8 mouse cellular contexts compared by ENCODE assay signal in genomic region chr12:40037226-40037813, GRCm38 (mm10). TPM values are rescaled to one million over a fixed set of nuclear protein-coding genes. Genes with fewer than 3 reads are reported as not detected.
DNase-seq lines count a peak whose midpoint lies in the region; ATAC-seq lines count a peak whose summit lies in the region.

No protein-coding gene starts in this region.

- no peaks in the 10 kb centered on the region for H3K9me3 ChIP-seq in hindbrain, embryonic 13.5 days

- DNase-seq in Muller cell, postnatal 12 days (ENCODE audit: inconsistent ontology term): peak; percentile 99
- peak; percentile 97 for DNase-seq in cerebellum, adult 9-11 months
- DNase-seq in frontal cortex, postnatal 10 days (ENCODE audit: low spot score in 2 of 2): peak; percentile 96 to 99
- DNase-seq in layer of hippocampus, postnatal 25 days (ENCODE audit: extremely low spot score in 1 of 2, low spot score in 1 of 2): peak; percentile 93 to 96
- DNase-seq in lung, postnatal 25 days (ENCODE audit: low spot score): peak; percentile 99
- DNase-seq in retina, embryonic 14.5 days (ENCODE audit: low spot score): peak; percentile 99
- peak; percentile 99 for DNase-seq in thymus, postnatal 4 days

- peak overlapping the region; percentile 91 for H3K9ac ChIP-seq in hindbrain, embryonic 13.5 days

- peak overlapping the region; percentile 86 for H3K4me3 ChIP-seq in hindbrain, embryonic 13.5 days

- 0 out of 2 replicates have a peak, but pooled peaks cover 4% of the 10 kb centered on the region for H3K36me3 ChIP-seq in hindbrain, embryonic 13.5 days

- peak overlapping the region; percentile 68 for H3K4me2 ChIP-seq in hindbrain, embryonic 13.5 days

- under 1% methylated on average over 58 of the region's 60 CpGs for WGBS in hindbrain, embryonic 13.5 days

- H3K27me3 ChIP-seq in hindbrain, embryonic 13.5 days: no peaks in the 10 kb centered on the region

- peak; percentile 98 for ATAC-seq in hindbrain, embryonic 13.5 days (ENCODE audit: low FRiP score)

- H3K4me1 ChIP-seq in hindbrain, embryonic 13.5 days (replicated peaks): peaks cover 22% of the 10 kb centered on the region

- H3K27ac ChIP-seq in hindbrain, embryonic 13.5 days: peak overlapping the region; percentile 94

RNA-seq across cellular contexts. Expression of gene Arl4a, which starts 0.5 kb away (rescaled TPM):
- 122 and 139 TPM in 2 replicates for polyA plus RNA-seq in hindbrain, embryonic 13.5 days (2015; fragmentation: Nextera tagmentation; extraction: Ambion mirVana)
- total RNA-seq in layer of hippocampus, postnatal 25 days (2021): 10 to 100 TPM; 27.0 to 32.6 TPM

Comparison
In these comparisons a context has a peak if more than half of its experiments do, and no peak if none do; other contexts are left out.
1. Peak in every context shown above with its lines: DNase-seq, ATAC-seq, H3K4me3 ChIP-seq and H3K27ac ChIP-seq.